In the genomic region with DNA sequence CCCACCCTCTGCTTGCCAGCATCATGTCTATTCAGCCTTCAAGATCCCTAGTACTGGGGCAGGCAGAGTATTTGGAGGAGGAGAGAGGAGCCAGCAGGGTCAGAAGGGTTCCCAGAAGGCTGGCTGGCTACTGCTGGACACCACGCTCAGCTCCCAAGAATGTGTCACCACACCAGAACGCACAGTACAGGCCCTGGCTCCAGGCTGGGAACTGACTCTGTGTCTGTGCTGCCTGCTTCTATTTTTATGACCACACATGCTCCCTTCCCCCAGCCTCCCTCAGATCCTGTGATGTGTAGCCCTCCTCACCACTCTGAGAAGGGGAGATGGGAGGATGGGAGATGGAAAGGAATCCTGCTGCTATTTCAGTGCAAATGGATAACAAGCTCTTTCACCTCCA, we compare ENCODE assay signal across 9 mouse cellular contexts. TPM values are rescaled to one million over a fixed set of nuclear protein-coding genes. Genes with fewer than 3 reads are reported as not detected.
DNase-seq lines count a peak whose midpoint lies in the region; ATAC-seq lines count a peak whose summit lies in the region.
"Had no signal": no experiment of that assay in that cellular context is flagged by ENCODE, and none has a peak within 500 bp of the region (broad histone marks: within the 10 kb centered on the region; RNA-seq: fewer than 3 reads in every experiment).

No protein-coding gene starts in this region.

- 71% methylated on average over 2 of the region's 2 CpGs for WGBS in forebrain, embryonic 11.5 days
- WGBS in forebrain, embryonic 15.5 days: 85% methylated on average over 2 of the region's 2 CpGs
- 18% methylated on average over 2 of the region's 2 CpGs for WGBS in heart, embryonic 16.5 days
- WGBS in liver, embryonic 16.5 days (ENCODE audit: insufficient replicate concordance): 58% methylated on average over 2 of the region's 2 CpGs

- no peak overlapping the region for H3K4me3 ChIP-seq in forebrain, embryonic 11.5 days (ENCODE audit: low read depth, low read length)
- no peak overlapping the region for H3K4me3 ChIP-seq in forebrain, embryonic 15.5 days
- no peak overlapping the region for H3K4me3 ChIP-seq in heart, embryonic 16.5 days (ENCODE audit: low read length)
- H3K4me3 ChIP-seq in liver, embryonic 16.5 days (ENCODE audit: low read depth, low read length): no peak overlapping the region

- no peak overlapping the region for H3K4me2 ChIP-seq in forebrain, embryonic 11.5 days (ENCODE audit: low read depth, low read length, severe bottlenecking)
- no peak overlapping the region for H3K4me2 ChIP-seq in forebrain, embryonic 15.5 days (replicated peaks)
- peak overlapping the region; percentile 37; the same call in 1 of the 2 replicates for H3K4me2 ChIP-seq in heart, embryonic 16.5 days (ENCODE audit: low read depth, low read length)
- H3K4me2 ChIP-seq in liver, embryonic 16.5 days (ENCODE audit: low read depth, low read length): no peak overlapping the region

- H3K9me3 ChIP-seq in forebrain, embryonic 11.5 days (ENCODE audit: control insufficient read depth, low read length): no peaks in the 10 kb centered on the region
- no peaks in the 10 kb centered on the region for H3K9me3 ChIP-seq in forebrain, embryonic 15.5 days
- no peaks in the 10 kb centered on the region for H3K9me3 ChIP-seq in heart, embryonic 16.5 days (replicated peaks; ENCODE audit: control insufficient read depth, low read length)
- no peaks in the 10 kb centered on the region for H3K9me3 ChIP-seq in liver, embryonic 16.5 days (replicated peaks; ENCODE audit: control insufficient read depth, low read length)

- H3K9ac ChIP-seq in forebrain, embryonic 11.5 days (ENCODE audit: low read length): no peak overlapping the region
- no peak overlapping the region for H3K9ac ChIP-seq in forebrain, embryonic 15.5 days (replicated peaks)
- peak overlapping the region; percentile 54 for H3K9ac ChIP-seq in heart, embryonic 16.5 days (ENCODE audit: low read length)
- H3K9ac ChIP-seq in liver, embryonic 16.5 days (ENCODE audit: low read depth, low read length): no peak overlapping the region

- H3K4me1 ChIP-seq in forebrain, embryonic 11.5 days (replicated peaks; ENCODE audit: control insufficient read depth, insufficient read depth, low read length): no peaks in the 10 kb centered on the region
- H3K4me1 ChIP-seq in forebrain, embryonic 15.5 days: no peaks in the 10 kb centered on the region
- H3K4me1 ChIP-seq in heart, embryonic 16.5 days (ENCODE audit: control insufficient read depth, insufficient read depth, low read length): peaks cover 45% of the 10 kb centered on the region
- H3K4me1 ChIP-seq in liver, embryonic 16.5 days (ENCODE audit: control insufficient read depth, low read depth, low read length): peaks cover 10% of the 10 kb centered on the region

- H3K27me3 ChIP-seq in forebrain, embryonic 11.5 days (ENCODE audit: control insufficient read depth, insufficient read depth, low read length): no peaks in the 10 kb centered on the region
- no peaks in the 10 kb centered on the region for H3K27me3 ChIP-seq in forebrain, embryonic 15.5 days
- no peaks in the 10 kb centered on the region for H3K27me3 ChIP-seq in heart, embryonic 16.5 days (ENCODE audit: control insufficient read depth, insufficient read depth, low read length)
- H3K27me3 ChIP-seq in liver, embryonic 16.5 days (ENCODE audit: control insufficient read depth, insufficient read depth, low read depth, low read length): no peaks in the 10 kb centered on the region
- H3K27me3 ChIP-seq: CH12.LX had no signal

- no peaks in the 10 kb centered on the region for H3K36me3 ChIP-seq in forebrain, embryonic 11.5 days (ENCODE audit: control insufficient read depth, insufficient read depth, low read length)
- H3K36me3 ChIP-seq in forebrain, embryonic 15.5 days: no peaks in the 10 kb centered on the region
- H3K36me3 ChIP-seq in heart, embryonic 16.5 days (ENCODE audit: control insufficient read depth, insufficient read depth): no peaks in the 10 kb centered on the region
- no peaks in the 10 kb centered on the region for H3K36me3 ChIP-seq in liver, embryonic 16.5 days (ENCODE audit: control insufficient read depth, insufficient read depth)

- no peak for DNase-seq in forebrain, embryonic 11.5 days (ENCODE audit: low spot score)
- peak; percentile 41 for DNase-seq in right cerebral cortex, adult 18-20 months
- DNase-seq in right cerebral cortex, postnatal 25 days: no peak
- no peak for DNase-seq in spleen, postnatal 36 days (ENCODE audit: low spot score in 2 of 2)
- no peak for DNase-seq in retina, postnatal 1 day

- ATAC-seq in forebrain, embryonic 11.5 days (replicated peaks; ENCODE audit: low FRiP score): 0 out of 2 replicates have a peak, but pooled peaks have one; percentile 42
- no peak; the same call in 1 of the 2 replicates for ATAC-seq in forebrain, embryonic 15.5 days (replicated peaks)
- ATAC-seq in heart, embryonic 16.5 days (replicated peaks; ENCODE audit: extremely low read depth, insufficient read depth, low FRiP score): peak; percentile 96
- ATAC-seq in liver, embryonic 16.5 days (ENCODE audit: low read depth): peak; percentile 38; the same call in 1 of the 2 replicates

- H3K27ac ChIP-seq in forebrain, embryonic 11.5 days (ENCODE audit: low read depth, low read length): no peak overlapping the region
- no peak overlapping the region for H3K27ac ChIP-seq in forebrain, embryonic 15.5 days (replicated peaks)
- peak overlapping the region; percentile 98 for H3K27ac ChIP-seq in heart, embryonic 16.5 days (ENCODE audit: low read length)
- H3K27ac ChIP-seq in liver, embryonic 16.5 days (ENCODE audit: low read length): no peak overlapping the region

RNA-seq across cellular contexts. Expression of gene Gipc2, which starts 20.8 kb away (rescaled TPM):
- 1.8 and 1.9 TPM in 2 replicates for polyA plus RNA-seq in forebrain, embryonic 11.5 days (2014; fragmentation: Nextera tagmentation; extraction: Ambion mirVana)
- 1.9 and 2.7 TPM in 2 replicates for polyA plus RNA-seq in forebrain, embryonic 15.5 days (2015; fragmentation: Nextera tagmentation; extraction: Ambion mirVana)
- 5.7 and 6.4 TPM in 2 replicates for polyA plus RNA-seq in heart, embryonic 16.5 days (2015; fragmentation: Nextera tagmentation; extraction: Ambion mirVana)
- polyA plus RNA-seq in liver, embryonic 16.5 days (2015; fragmentation: Nextera tagmentation; extraction: Ambion mirVana): 17.8 and 19.7 TPM in 2 replicates
